Mouse (Mus musculus) heart, adult 2 months (tissue): ENCODE results near the gene Fgf18. TPM values are rescaled to one million over a fixed set of nuclear protein-coding genes. Genes with fewer than 3 reads are reported as not detected.

Experiments used
- DNase-seq, 2 experiments: peaks; one replicate each; pipeline ENCODE4 v3.0.0; 2021
- H3K27ac ChIP-seq: fragments of 200-600 bp; 2 replicates; pipeline ENCODE4 v1.8.1; 2022
- H3K27me3 ChIP-seq: fragments of 200-500 bp; 2 replicates; pipeline ENCODE4 v1.6.1; 2012; ENCODE audit warnings: mild to moderate bottlenecking, low read length, inconsistent platforms, mixed read lengths; ENCODE audit not compliant: control insufficient read depth, insufficient read depth
- H3K36me3 ChIP-seq: fragments of 200-500 bp; 2 replicates; pipeline ENCODE4 v1.6.1; 2012; ENCODE audit warnings: low read length, inconsistent platforms; ENCODE audit not compliant: control insufficient read depth, insufficient read depth
- H3K4me1 ChIP-seq: fragments of 200-500 bp; 2 replicates; pipeline ENCODE4 v1.6.1; 2011; ENCODE audit warnings: low read length; ENCODE audit not compliant: control insufficient read depth, insufficient read depth
- H3K4me3 ChIP-seq: fragments of 200-600 bp; 2 replicates; pipeline ENCODE4 v1.8.1; 2022
- H3K79me2 ChIP-seq: fragments of 200-500 bp; replicated peaks from 2 replicates; pipeline ENCODE4 v1.6.1; 2012; ENCODE audit warnings: mild to moderate bottlenecking, inconsistent platforms, low read length, moderate library complexity, mixed read lengths; ENCODE audit not compliant: control insufficient read depth, insufficient read depth
- H3K9ac ChIP-seq: fragments of 200-500 bp; 2 replicates; pipeline ENCODE4 v1.6.1; 2012; ENCODE audit warnings: low read depth, mild to moderate bottlenecking, control low read depth, inconsistent platforms, low read length, mixed read lengths
- CTCF ChIP-seq: fragments of 200-600 bp; IDR thresholded peaks from 2 replicates; pipeline ENCODE4 v1.8.1; 2022; ENCODE audit warnings: antibody characterized with exemption, mild to moderate bottlenecking, moderate library complexity
- EP300 ChIP-seq: fragments of 200-500 bp; IDR thresholded peaks from 2 replicates; pipeline ENCODE4 v1.6.1; 2011; ENCODE audit warnings: low read depth, low read length, control low read depth; ENCODE audit not compliant: insufficient read depth
- POLR2A ChIP-seq: fragments of 200-500 bp; IDR thresholded peaks from 2 replicates; pipeline ENCODE4 v1.6.1; 2011; ENCODE audit warnings: mild to moderate bottlenecking, low read depth, low read length, control low read depth; ENCODE audit not compliant: insufficient read depth
- WGBS: fragments of 180-500 bp; shearing (Covaris S2); methylation state at CpG from one replicate; pipeline ENCODE4 v1.1.7; 2018; 5-methylcytosine and 5-hydroxymethylcytosine counted together
- intact Hi-C: fragments of 180-260 bp; cut with DNase I; formaldehyde crosslinking; loops from one replicate; pipeline ENCODE4 v1.15.1; 2025
- polyA plus RNA-seq: library from polyadenylated mRNA; depleted of rRNA; stranded (reverse); fragments of >200 nt; gene quantifications from 2 replicates; pipeline ENCODE4 v1.2.3, GENCODE M21; 2012
- total RNA-seq, 2 experiments: library from RNA; stranded (reverse); gene quantifications; 2 replicates each; pipeline ENCODE4 v1.2.3; 2021

Fgf18 gene
- total and polyA plus RNA-seq, 3 experiments, result 3.3 to 4.1 (median 3.7) TPM

DNA sequence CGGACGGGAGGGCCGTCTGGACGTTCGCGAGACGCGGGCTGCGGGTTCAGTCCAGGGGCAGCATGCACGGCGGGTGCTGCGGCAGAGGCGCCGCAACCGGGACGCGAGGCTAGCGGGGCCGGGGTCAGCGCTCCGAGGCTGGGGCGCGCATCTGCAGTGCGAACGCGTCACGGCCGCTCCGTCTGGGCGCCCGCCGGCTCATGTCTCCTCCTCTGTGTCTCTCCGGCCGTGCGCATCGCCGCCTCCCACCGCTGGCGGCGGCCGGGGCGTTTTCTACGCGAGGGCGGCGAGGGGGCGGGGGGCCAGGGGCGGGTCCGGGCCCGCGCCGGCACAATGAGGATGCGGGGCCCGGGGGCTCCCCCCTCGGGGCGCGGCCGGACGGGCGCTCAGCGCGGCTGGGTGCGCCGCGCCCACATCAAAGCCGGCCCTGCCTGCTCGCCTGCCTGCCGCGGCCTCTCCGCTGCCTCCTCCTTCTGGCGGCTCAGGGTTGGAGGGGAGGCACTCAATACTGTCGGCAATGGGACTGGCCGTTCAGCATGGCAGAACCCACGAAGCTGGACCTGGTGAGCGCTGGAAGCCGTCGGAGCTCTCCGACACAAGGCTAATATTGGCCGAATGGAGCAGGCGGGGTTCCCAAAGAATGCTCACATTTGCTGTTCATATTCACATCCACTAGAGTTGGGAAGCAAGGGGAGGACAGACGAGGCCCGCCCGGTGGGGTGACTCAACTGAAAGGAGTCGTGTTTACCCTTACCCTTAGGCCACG lies 555 bp upstream of the Fgf18 start:
- DNase-seq, result peak; percentile 65 to 70
- H3K79me2 ChIP-seq, result no peaks in the 10 kb centered on the region
- H3K4me1 ChIP-seq, result no peaks in the 10 kb centered on the region; the same call in 1 of the 2 replicates
- peak overlapping the region; percentile 50 for H3K4me3 ChIP-seq
- 0 out of 2 replicates have a peak, but pooled peaks cover 1% of the 10 kb centered on the region for H3K27me3 ChIP-seq
- intact Hi-C loops, result loop anchor here (1.0 to 10.0 kb wide), 6 partner anchors 118 to 693 kb away; partner anchors contain the start of gene Ubtd2
- under 1% methylated on average over 71 of the region's 85 CpGs for WGBS
- peak overlapping the region; percentile 69 for H3K9ac ChIP-seq
- H3K36me3 ChIP-seq, result no peaks in the 10 kb centered on the region
- no peak overlapping the region for H3K27ac ChIP-seq
- TF ChIP-seq CTCF (no peak), POLR2A (no peak), EP300 (no peak)

GRCm38 (mm10) chr11:33146651-33147131 lies 509 bp downstream of the Fgf18 start:
- 2% methylated on average over 30 of the region's 30 CpGs for WGBS
- Histone ChIP-seq H3K4me3 (peak overlapping the region; percentile 50), H3K79me2 (no peaks in the 10 kb centered on the region), H3K36me3 (no peaks in the 10 kb centered on the region), H3K27me3 (0 out of 2 replicates have a peak, but pooled peaks cover 1% of the 10 kb centered on the region), H3K27ac (peak overlapping the region; percentile 47), H3K9ac (peak overlapping the region; percentile 69), H3K4me1 (no peaks in the 10 kb centered on the region; the same call in 1 of the 2 replicates)
- peak; percentile 51 to 63 for DNase-seq
- TF ChIP-seq EP300 (no peak), CTCF (no peak), POLR2A (no peak)
- intact Hi-C loops, result loop anchor here (5.0 to 10.0 kb wide), 2 partner anchors 519 to 692 kb away; partner anchors contain the start of gene Ubtd2

DNA sequence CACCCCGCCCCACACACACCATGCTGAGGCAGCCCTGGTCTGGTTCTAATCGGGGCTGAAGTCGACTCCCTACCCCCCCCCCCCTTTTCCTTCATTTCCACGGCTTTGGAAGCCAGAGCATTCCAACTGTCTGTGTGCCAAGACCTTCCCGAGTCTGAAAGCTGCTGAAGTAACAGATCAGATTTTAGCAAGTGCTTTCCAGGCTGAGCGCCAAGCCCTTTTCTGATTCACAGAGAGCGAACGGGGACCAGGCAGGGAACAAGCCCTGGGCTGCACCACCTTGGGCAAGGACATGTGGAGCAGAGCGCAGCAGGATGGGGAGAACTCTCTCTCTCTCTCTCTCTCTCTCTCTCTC lies 1.1 kb downstream of the Fgf18 start:
- Histone ChIP-seq H3K27me3 (0 out of 2 replicates have a peak, but pooled peaks cover 1% of the 10 kb centered on the region), H3K36me3 (no peaks in the 10 kb centered on the region), H3K4me3 (no peak overlapping the region), H3K9ac (no peak overlapping the region), H3K4me1 (no peaks in the 10 kb centered on the region; the same call in 1 of the 2 replicates), H3K27ac (no peak overlapping the region), H3K79me2 (no peaks in the 10 kb centered on the region)
- 5% methylated on average over 9 of the region's 9 CpGs for WGBS
- TF ChIP-seq EP300 (no peak), POLR2A (0 out of 2 replicates have a peak, but pooled peaks have one; percentile 18)
- intact Hi-C loops, result loop anchor here (5.0 to 10.0 kb wide), 2 partner anchors 519 to 691 kb away; partner anchors contain the start of gene Ubtd2
- DNase-seq, result peak; percentile 74 to 86

GRCm38 (mm10) chr11:33145201-33146142 lies 1.7 kb downstream of the Fgf18 start:
- 33% methylated on average over 7 of the region's 7 CpGs for WGBS
- no peak overlapping the region for H3K9ac ChIP-seq
- no peaks in the 10 kb centered on the region for H3K36me3 ChIP-seq
- intact Hi-C loops, result loop anchor here (5.0 to 10.0 kb wide), 2 partner anchors 518 to 691 kb away; partner anchors contain the start of gene Ubtd2
- H3K27ac ChIP-seq, result no peak overlapping the region
- 0 out of 2 replicates have a peak, but pooled peaks cover 1% of the 10 kb centered on the region for H3K27me3 ChIP-seq
- no peak overlapping the region for H3K4me3 ChIP-seq
- TF ChIP-seq EP300 (no peak), CTCF (no peak), POLR2A (no peak)
- peak in 1 of 2 experiments; percentile 2 for DNase-seq
- no peaks in the 10 kb centered on the region; the same call in 1 of the 2 replicates for H3K4me1 ChIP-seq
- no peaks in the 10 kb centered on the region for H3K79me2 ChIP-seq

- Histone ChIP-seq H3K27me3 (0 out of 2 replicates have a peak, but pooled peaks cover 1% of the 10 kb centered on the region), H3K79me2 (no peaks in the 10 kb centered on the region), H3K36me3 (no peaks in the 10 kb centered on the region), H3K4me1 (no peaks in the 10 kb centered on the region; the same call in 1 of the 2 replicates), H3K4me3 (no peak overlapping the region), H3K9ac (no peak overlapping the region), H3K27ac (no peak overlapping the region)
- DNase-seq, result peak in 1 of 2 experiments; percentile 3
- TF ChIP-seq EP300, result no peak
- no peak for TF ChIP-seq CTCF
- no peak for TF ChIP-seq POLR2A
- 29% methylated on average over 9 of the region's 9 CpGs for WGBS
- intact Hi-C loops, result loop anchor here (10.0 kb wide), 1 partner anchor 689 kb away; the partner anchor contains the start of gene Ubtd2
These were observed 3.3 kb downstream of the Fgf18 start for GRCm38 (mm10) chr11:33143906-33144305.
